Mouse (Mus musculus): ENCODE data around the gene Pdzrn4. TPM values are rescaled to one million over a fixed set of nuclear protein-coding genes. Genes with fewer than 3 reads are reported as not detected.
A peak's percentile ranks its signal among the peaks of the same experiment; 100 is the strongest.

Gene Pdzrn4
- polyA plus RNA-seq, 1 experiment from 2014 or later: 1.5 TPM

DNA sequence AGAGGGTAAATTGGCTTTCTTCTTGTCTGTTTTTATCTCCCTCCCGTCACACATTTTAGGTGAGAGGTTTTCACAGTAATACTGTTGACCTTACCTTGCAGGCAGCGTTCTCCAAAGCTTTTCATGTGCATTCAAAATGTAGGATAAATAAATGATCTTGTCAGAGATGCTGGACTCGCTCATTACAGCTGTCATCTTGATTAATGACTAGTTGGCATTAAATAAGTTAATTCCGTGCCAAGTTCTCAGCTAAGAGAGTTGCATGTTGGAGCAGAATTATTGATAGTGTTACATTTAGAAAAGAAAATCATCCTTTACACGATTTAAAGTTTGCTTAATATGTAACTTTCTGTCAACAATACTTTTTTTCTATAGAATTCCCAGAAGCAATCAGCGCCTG lies 4.9 kb downstream of the Pdzrn4 start:
- Histone ChIP-seq H3K27me3 (ENCODE audit: control insufficient read depth, insufficient read depth, low read depth, low read length) (peaks cover 18% of the 10 kb centered on the region), H3K36me3 (ENCODE audit: control insufficient read depth, insufficient read depth, low read length) (no peaks in the 10 kb centered on the region), H3K4me1 (replicated peaks; ENCODE audit: control insufficient read depth, insufficient read depth, low read length) (peaks cover 4% of the 10 kb centered on the region), H3K27ac (ENCODE audit: low read length) (no peak overlapping the region), H3K9ac (ENCODE audit: low read length) (no peak overlapping the region), H3K4me2 (ENCODE audit: low read depth, low read length) (no peak overlapping the region), H3K4me3 (ENCODE audit: low read length) (no peak overlapping the region), H3K9me3 (ENCODE audit: control insufficient read depth, low read length) (no peaks in the 10 kb centered on the region)
- 33% methylated on average over 6 of the region's 6 CpGs for WGBS
- ATAC-seq (ENCODE audit: low read depth): no peak

DNA sequence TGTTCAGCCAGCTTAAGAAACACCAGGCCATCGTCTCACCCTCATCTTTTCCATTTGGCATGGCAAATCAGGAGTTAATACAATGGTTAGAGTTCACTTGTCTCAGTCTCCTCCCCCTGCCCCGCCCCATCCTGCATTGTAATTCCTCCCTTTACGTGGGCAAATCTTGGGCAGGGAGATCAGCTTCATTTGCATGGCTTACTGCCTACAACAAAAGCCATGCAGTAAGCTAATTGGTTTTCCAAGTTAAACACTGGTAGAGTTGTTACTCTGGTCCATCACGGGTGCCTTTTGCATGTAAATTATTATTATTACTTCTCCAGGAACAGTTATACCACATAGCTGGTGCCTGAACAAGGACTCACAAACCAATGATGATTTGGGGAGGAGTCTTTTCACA lies 18.6 kb downstream of the Pdzrn4 start:
- Histone ChIP-seq H3K9me3 (ENCODE audit: control insufficient read depth, low read length) (no peaks in the 10 kb centered on the region), H3K27ac (ENCODE audit: low read length) (no peak overlapping the region), H3K4me1 (replicated peaks; ENCODE audit: control insufficient read depth, insufficient read depth, low read length) (no peaks in the 10 kb centered on the region), H3K27me3 (ENCODE audit: control insufficient read depth, insufficient read depth, low read depth, low read length) (no peaks in the 10 kb centered on the region), H3K4me3 (ENCODE audit: low read length) (no peak overlapping the region), H3K36me3 (ENCODE audit: control insufficient read depth, insufficient read depth, low read length) (no peaks in the 10 kb centered on the region), H3K4me2 (ENCODE audit: low read depth, low read length) (no peak overlapping the region), H3K9ac (ENCODE audit: low read length) (no peak overlapping the region)
- ATAC-seq (ENCODE audit: low read depth): no peak
- WGBS: 33% methylated on average over 4 of the region's 4 CpGs

DNA sequence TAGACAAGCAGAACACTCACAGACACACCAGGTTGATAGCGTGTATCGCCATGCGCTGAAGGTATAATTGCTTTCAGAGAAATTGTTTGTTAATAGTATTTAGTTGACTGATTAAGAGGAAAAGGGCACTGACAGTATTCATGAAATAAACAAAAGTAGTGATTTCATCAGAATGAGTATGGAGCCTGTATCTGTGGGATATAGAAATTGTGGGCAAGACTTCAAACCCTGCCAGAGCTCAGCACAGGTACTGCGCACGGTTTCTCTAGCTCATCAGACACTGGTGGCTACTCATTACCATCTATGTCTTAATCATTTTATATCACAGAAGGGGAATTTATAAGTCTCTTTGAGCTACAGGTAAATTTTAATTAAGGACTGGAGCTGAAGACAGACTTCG lies 19.5 kb downstream of the Pdzrn4 start:
- H3K9me3 ChIP-seq (ENCODE audit: control insufficient read depth, low read length): no peaks in the 10 kb centered on the region
- H3K27ac ChIP-seq (ENCODE audit: low read length): no peak overlapping the region
- 83% methylated on average over 6 of the region's 6 CpGs for WGBS
- no peaks in the 10 kb centered on the region for H3K27me3 ChIP-seq (ENCODE audit: control insufficient read depth, insufficient read depth, low read depth, low read length)
- no peak overlapping the region for H3K4me2 ChIP-seq (ENCODE audit: low read depth, low read length)
- H3K36me3 ChIP-seq (ENCODE audit: control insufficient read depth, insufficient read depth, low read length): no peaks in the 10 kb centered on the region
- ATAC-seq (ENCODE audit: low read depth): no peak
- no peaks in the 10 kb centered on the region for H3K4me1 ChIP-seq (replicated peaks; ENCODE audit: control insufficient read depth, insufficient read depth, low read length)
- H3K4me3 ChIP-seq (ENCODE audit: low read length): no peak overlapping the region
- no peak overlapping the region for H3K9ac ChIP-seq (ENCODE audit: low read length)

DNA sequence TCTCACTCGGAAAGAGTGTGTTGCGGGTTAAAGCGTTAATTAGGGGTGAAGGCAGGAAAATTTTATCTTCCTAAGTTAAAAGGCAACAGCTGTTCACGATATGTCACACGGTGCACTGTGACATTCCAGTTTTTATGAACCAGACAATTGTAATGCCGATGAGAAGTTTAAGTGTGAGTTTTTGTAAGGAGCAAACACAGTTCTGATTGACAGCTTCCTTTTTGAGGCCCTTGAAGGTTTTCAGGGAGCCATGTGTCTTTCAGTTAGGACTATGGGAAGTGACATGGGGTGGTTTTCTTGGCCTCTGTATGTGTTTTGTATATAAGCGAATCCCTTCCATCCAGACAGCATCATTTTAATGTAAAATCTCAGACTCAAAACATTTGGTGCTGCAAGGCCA lies 20.0 kb downstream of the Pdzrn4 start:
- H3K4me2 ChIP-seq (ENCODE audit: low read depth, low read length): no peak overlapping the region
- no peak overlapping the region for H3K27ac ChIP-seq (ENCODE audit: low read length)
- H3K9me3 ChIP-seq (ENCODE audit: control insufficient read depth, low read length): no peaks in the 10 kb centered on the region
- no peaks in the 10 kb centered on the region for H3K27me3 ChIP-seq (ENCODE audit: control insufficient read depth, insufficient read depth, low read depth, low read length)
- no peak overlapping the region for H3K9ac ChIP-seq (ENCODE audit: low read length)
- no peaks in the 10 kb centered on the region for H3K36me3 ChIP-seq (ENCODE audit: control insufficient read depth, insufficient read depth, low read length)
- WGBS: 41% methylated on average over 7 of the region's 7 CpGs
- no peaks in the 10 kb centered on the region for H3K4me1 ChIP-seq (replicated peaks; ENCODE audit: control insufficient read depth, insufficient read depth, low read length)
- ATAC-seq (ENCODE audit: low read depth): no peak
- no peak overlapping the region for H3K4me3 ChIP-seq (ENCODE audit: low read length)

DNA sequence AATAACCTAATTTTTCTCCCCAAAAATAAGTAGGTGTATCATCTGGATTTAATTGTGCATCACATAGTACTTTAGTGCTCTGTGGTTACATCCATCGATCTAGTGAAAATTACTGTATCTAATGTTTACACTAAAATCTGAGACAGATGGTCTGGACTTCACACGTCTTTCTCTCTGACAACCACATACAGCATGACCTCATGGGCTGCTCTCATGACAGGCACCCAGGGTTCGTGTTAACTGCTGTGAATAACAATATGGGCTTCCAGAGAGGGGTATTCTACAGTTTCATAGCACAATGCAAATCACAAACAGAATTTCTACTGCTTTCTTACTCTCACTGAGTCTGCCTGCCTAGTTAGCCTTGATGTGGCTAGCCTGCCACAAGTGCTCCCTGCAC lies 20.4 kb downstream of the Pdzrn4 start:
- 46% methylated on average over 3 of the region's 3 CpGs for WGBS
- no peaks in the 10 kb centered on the region for H3K4me1 ChIP-seq (replicated peaks; ENCODE audit: control insufficient read depth, insufficient read depth, low read length)
- no peaks in the 10 kb centered on the region for H3K27me3 ChIP-seq (ENCODE audit: control insufficient read depth, insufficient read depth, low read depth, low read length)
- ATAC-seq (ENCODE audit: low read depth): no peak
- H3K4me3 ChIP-seq (ENCODE audit: low read length): no peak overlapping the region
- H3K9ac ChIP-seq (ENCODE audit: low read length): no peak overlapping the region
- H3K4me2 ChIP-seq (ENCODE audit: low read depth, low read length): no peak overlapping the region
- no peaks in the 10 kb centered on the region for H3K9me3 ChIP-seq (ENCODE audit: control insufficient read depth, low read length)
- H3K27ac ChIP-seq (ENCODE audit: low read length): no peak overlapping the region
- H3K36me3 ChIP-seq (ENCODE audit: control insufficient read depth, insufficient read depth, low read length): no peaks in the 10 kb centered on the region

DNA sequence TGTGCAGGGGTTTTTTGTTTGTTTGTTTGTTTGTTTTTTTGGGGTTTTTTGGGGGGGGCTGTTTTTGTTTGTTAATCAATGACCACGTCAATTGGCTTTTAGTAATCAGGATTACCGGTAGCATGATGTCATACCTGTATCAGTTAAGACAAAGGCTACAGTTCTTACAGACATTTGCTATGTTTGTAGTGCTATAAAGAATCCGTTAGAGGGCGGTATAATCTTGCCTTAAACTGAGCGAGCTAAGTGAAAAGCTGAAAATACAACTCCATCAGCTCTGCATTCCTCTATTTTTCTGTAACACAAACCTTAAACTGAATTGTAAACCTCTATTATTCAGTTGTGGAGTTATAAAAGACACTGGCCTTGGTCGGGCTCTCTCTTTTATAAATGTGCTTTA lies 37.9 kb downstream of the Pdzrn4 start:
- Histone ChIP-seq H3K9me3 (ENCODE audit: control insufficient read depth, low read length) (no peaks in the 10 kb centered on the region), H3K4me3 (ENCODE audit: low read length) (no peak overlapping the region), H3K4me1 (replicated peaks; ENCODE audit: control insufficient read depth, insufficient read depth, low read length) (no peaks in the 10 kb centered on the region), H3K9ac (ENCODE audit: low read length) (no peak overlapping the region), H3K27ac (ENCODE audit: low read length) (no peak overlapping the region), H3K4me2 (ENCODE audit: low read depth, low read length) (no peak overlapping the region), H3K36me3 (ENCODE audit: control insufficient read depth, insufficient read depth, low read length) (no peaks in the 10 kb centered on the region), H3K27me3 (ENCODE audit: control insufficient read depth, insufficient read depth, low read depth, low read length) (no peaks in the 10 kb centered on the region)
- ATAC-seq (ENCODE audit: low read depth): no peak
- WGBS: 7% methylated on average over 6 of the region's 6 CpGs

DNA sequence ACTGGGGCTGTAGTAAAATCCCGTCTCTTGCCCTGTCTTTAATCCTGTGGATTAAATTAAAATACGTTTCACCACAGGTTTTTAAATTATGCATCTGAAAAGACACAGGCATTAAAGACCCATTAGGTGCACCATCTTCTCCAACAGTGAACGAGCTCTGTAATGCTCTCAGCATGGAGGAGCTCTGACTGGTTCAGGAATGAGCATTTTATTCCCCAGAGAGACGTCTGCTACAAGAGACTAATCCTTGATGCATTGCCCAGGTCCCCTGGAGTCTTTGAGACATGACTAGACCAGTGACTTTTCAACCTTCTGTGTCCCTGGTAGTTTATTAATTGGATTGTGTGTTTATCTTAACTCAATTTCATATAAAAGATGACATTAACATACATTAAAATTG lies 38.6 kb downstream of the Pdzrn4 start:
- no peak for ATAC-seq (ENCODE audit: low read depth)
- no peaks in the 10 kb centered on the region for H3K4me1 ChIP-seq (replicated peaks; ENCODE audit: control insufficient read depth, insufficient read depth, low read length)
- H3K27me3 ChIP-seq (ENCODE audit: control insufficient read depth, insufficient read depth, low read depth, low read length): no peaks in the 10 kb centered on the region
- WGBS: 54% methylated on average over 4 of the region's 4 CpGs
- H3K9me3 ChIP-seq (ENCODE audit: control insufficient read depth, low read length): no peaks in the 10 kb centered on the region
- H3K9ac ChIP-seq (ENCODE audit: low read length): no peak overlapping the region
- no peak overlapping the region for H3K27ac ChIP-seq (ENCODE audit: low read length)
- no peak overlapping the region for H3K4me2 ChIP-seq (ENCODE audit: low read depth, low read length)
- no peaks in the 10 kb centered on the region for H3K36me3 ChIP-seq (ENCODE audit: control insufficient read depth, insufficient read depth, low read length)
- H3K4me3 ChIP-seq (ENCODE audit: low read length): no peak overlapping the region

DNA sequence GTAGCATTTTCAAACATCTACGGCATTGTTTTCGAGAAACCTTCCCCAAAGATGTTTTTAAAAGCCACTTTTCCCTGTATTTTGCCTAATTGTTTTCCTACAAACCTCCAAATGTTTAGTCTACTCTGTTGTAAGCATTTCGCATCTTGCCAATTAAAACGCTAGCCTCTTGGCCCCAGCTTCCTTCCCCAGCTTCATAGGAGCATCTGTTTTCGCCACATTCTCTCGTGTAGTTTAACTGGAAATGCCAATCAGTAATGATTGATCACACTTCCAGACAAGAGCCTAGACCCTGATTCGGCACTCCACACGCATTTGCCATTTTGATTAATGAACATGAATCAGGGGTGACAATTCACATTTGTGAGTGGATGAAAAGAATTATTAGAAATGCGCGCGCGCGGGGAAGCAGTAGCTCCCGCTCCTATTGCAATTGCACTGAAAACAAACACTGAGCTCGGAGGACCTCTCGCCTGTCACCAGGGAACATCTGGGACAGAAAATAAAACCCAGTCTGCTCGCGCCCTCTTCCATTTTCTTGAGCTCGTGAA lies 45.0 kb downstream of the Pdzrn4 start:
- no peaks in the 10 kb centered on the region for H3K27me3 ChIP-seq (ENCODE audit: control insufficient read depth, insufficient read depth, low read depth, low read length)
- H3K4me3 ChIP-seq (ENCODE audit: low read length): peak overlapping the region; percentile 16; the same call in 1 of the 2 replicates
- H3K4me2 ChIP-seq (ENCODE audit: low read depth, low read length): peak overlapping the region; percentile 51
- no peaks in the 10 kb centered on the region for H3K9me3 ChIP-seq (ENCODE audit: control insufficient read depth, low read length)
- ATAC-seq (ENCODE audit: low read depth): no peak
- WGBS: 37% methylated on average over 19 of the region's 19 CpGs
- H3K27ac ChIP-seq (ENCODE audit: low read length): no peak overlapping the region
- H3K9ac ChIP-seq (ENCODE audit: low read length): no peak overlapping the region
- H3K4me1 ChIP-seq (replicated peaks; ENCODE audit: control insufficient read depth, insufficient read depth, low read length): no peaks in the 10 kb centered on the region
- no peaks in the 10 kb centered on the region for H3K36me3 ChIP-seq (ENCODE audit: control insufficient read depth, insufficient read depth, low read length)

DNA sequence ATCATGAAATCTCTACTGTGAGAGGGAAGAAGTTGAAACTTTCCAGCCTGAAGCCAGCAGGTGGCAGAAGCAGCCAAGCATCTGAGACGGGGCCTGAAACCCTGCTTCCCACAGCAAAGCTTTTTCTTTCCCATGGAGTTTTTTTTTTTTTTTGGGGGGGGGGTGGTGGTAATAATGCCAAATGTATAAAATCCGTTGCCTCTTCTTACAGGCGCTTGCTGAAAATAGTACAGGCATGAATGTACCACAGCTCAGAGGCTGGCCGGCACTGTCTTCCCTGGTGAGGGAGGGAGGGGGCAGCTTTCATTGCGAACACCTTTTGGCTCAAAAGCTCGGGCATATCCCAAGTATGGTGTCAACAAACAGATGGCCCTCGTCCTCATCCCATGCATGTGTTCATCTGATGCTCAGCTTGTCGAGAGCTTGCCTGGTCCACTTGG lies 51.0 kb downstream of the Pdzrn4 start:
- H3K27me3 ChIP-seq (ENCODE audit: control insufficient read depth, insufficient read depth, low read depth, low read length): no peaks in the 10 kb centered on the region
- H3K36me3 ChIP-seq (ENCODE audit: control insufficient read depth, insufficient read depth, low read length): no peaks in the 10 kb centered on the region
- H3K4me2 ChIP-seq (ENCODE audit: low read depth, low read length): no peak overlapping the region
- whole genome bisulfite sequencing: 33% methylated on average over 8 of the region's 8 CpGs
- H3K4me3 ChIP-seq (ENCODE audit: low read length): no peak overlapping the region
- no peak overlapping the region for H3K9ac ChIP-seq (ENCODE audit: low read length)
- ATAC-seq (ENCODE audit: low read depth): no peak
- no peak overlapping the region for H3K27ac ChIP-seq (ENCODE audit: low read length)
- no peaks in the 10 kb centered on the region for H3K4me1 ChIP-seq (replicated peaks; ENCODE audit: control insufficient read depth, insufficient read depth, low read length)
- H3K9me3 ChIP-seq (ENCODE audit: control insufficient read depth, low read length): no peaks in the 10 kb centered on the region

DNA sequence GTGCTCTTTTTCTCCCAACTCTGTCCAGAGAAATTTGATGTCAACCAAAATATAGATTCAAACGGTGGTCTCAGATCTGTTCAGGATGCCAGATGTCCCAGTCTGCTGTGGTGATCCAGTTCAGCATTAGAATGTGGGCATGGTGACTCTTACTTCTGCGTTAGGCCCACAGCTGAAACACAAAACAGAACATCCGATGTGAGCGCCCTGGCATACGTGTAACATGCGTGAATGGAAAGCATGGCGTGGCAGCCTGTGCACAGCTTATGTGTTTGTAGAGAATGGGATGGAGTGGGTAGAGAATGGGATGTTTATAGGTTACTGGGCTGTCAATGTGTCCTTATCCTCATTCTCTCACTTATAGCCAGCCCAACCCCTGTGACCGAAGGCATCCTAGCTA lies 52.4 kb downstream of the Pdzrn4 start:
- H3K4me3 ChIP-seq (ENCODE audit: low read length): no peak overlapping the region
- no peaks in the 10 kb centered on the region for H3K36me3 ChIP-seq (ENCODE audit: control insufficient read depth, insufficient read depth, low read length)
- H3K27ac ChIP-seq (ENCODE audit: low read length): no peak overlapping the region
- ATAC-seq (ENCODE audit: low read depth): no peak
- H3K4me2 ChIP-seq (ENCODE audit: low read depth, low read length): no peak overlapping the region
- no peaks in the 10 kb centered on the region for H3K4me1 ChIP-seq (replicated peaks; ENCODE audit: control insufficient read depth, insufficient read depth, low read length)
- no peaks in the 10 kb centered on the region for H3K9me3 ChIP-seq (ENCODE audit: control insufficient read depth, low read length)
- no peaks in the 10 kb centered on the region for H3K27me3 ChIP-seq (ENCODE audit: control insufficient read depth, insufficient read depth, low read depth, low read length)
- H3K9ac ChIP-seq (ENCODE audit: low read length): no peak overlapping the region
- WGBS: 93% methylated on average over 8 of the region's 8 CpGs

All from lung, embryonic 16.5 days (tissue).